Mouse (Mus musculus) liver, embryonic 16.5 days (tissue): Measurements from ENCODE around the gene Prr19. TPM values are rescaled to one million over a fixed set of nuclear protein-coding genes. Genes with fewer than 3 reads are reported as not detected.

Experiments used
- ATAC-seq: fragments of 200-750 bp; cut with Nextera tagmentation; 2 replicates; pipeline ENCODE4 v1.8.0; 2017; ENCODE audit warnings: low read depth, mild to moderate bottlenecking, moderate number of reproducible peaks, moderate library complexity
- H3K27ac ChIP-seq: fragments of 300-500 bp; sonication (generic); 2 replicates; pipeline ENCODE4 v1.5.1; 2014; ENCODE audit warnings: mild to moderate bottlenecking, low read length
- H3K27me3 ChIP-seq: fragments of 300-500 bp; sonication (generic); 2 replicates; pipeline ENCODE4 v1.6.1; 2014; ENCODE audit warnings: low read depth, low read length, mixed read lengths; ENCODE audit not compliant: control insufficient read depth, insufficient read depth
- H3K36me3 ChIP-seq: fragments of 300-500 bp; sonication (generic); 2 replicates; pipeline ENCODE4 v1.6.1; 2014; ENCODE audit warnings: mild to moderate bottlenecking; ENCODE audit not compliant: control insufficient read depth, insufficient read depth
- H3K4me1 ChIP-seq: fragments of 300-500 bp; sonication (generic); 2 replicates; pipeline ENCODE4 v1.6.1; 2014; ENCODE audit warnings: low read depth, low read length, mixed read lengths; ENCODE audit not compliant: control insufficient read depth
- H3K4me2 ChIP-seq: fragments of 300-500 bp; sonication (generic); 2 replicates; pipeline ENCODE4 v1.6.1; 2014; ENCODE audit warnings: low read depth, low read length, mixed read lengths
- H3K4me3 ChIP-seq: fragments of 300-500 bp; sonication (generic); 2 replicates; pipeline ENCODE4 v1.5.1; 2014; ENCODE audit warnings: low read depth, mild to moderate bottlenecking, low read length
- H3K9ac ChIP-seq: fragments of 300-500 bp; sonication (generic); 2 replicates; pipeline ENCODE4 v1.6.1; 2014; ENCODE audit warnings: low read depth, low read length
- H3K9me3 ChIP-seq: fragments of 300-500 bp; sonication (generic); replicated peaks from 2 replicates; pipeline ENCODE4 v1.6.1; 2016; ENCODE audit warnings: low read length; ENCODE audit not compliant: control insufficient read depth
- WGBS: fragments of 180-500 bp; shearing (Covaris S2); extraction: QIAGEN DNeasy Blood & Tissue Kit; methylation state at CpG from one replicate; pipeline ENCODE4 v1.1.7; 2014; ENCODE audit not compliant: insufficient replicate concordance; 5-methylcytosine and 5-hydroxymethylcytosine counted together
- polyA plus RNA-seq: library from polyadenylated mRNA; unstranded; fragments of >200 nt; fragmentation: Nextera tagmentation; extraction: Ambion mirVana; gene quantifications from 2 replicates; pipeline ENCODE4 v1.2.1, GENCODE M21; 2015

Prr19 gene
- polyA plus RNA-seq, 1 experiment from 2014 or later = not detected

DNA sequence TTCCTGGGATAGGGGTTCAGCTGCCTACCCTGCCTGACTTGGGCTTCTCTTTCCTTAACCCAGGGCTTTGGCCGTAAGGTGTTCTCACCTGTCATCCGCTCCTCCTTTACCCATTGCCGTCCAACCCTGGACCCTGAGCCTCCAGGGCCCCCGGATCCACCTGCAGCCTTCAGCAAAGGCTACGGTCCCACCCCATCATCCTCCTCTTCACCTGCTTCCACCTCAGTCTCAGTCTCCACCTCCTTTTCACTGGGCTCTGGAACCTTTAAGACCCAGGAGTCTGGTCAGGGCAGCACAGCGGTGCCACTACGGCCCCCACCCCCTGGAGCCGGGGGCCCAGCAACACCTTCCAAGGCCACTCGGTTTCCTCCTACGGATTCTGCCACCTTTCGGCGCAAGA lies 13.2 kb upstream of the Prr19 start:
- no peaks in the 10 kb centered on the region for H3K27me3 ChIP-seq
- whole genome bisulfite sequencing = 92% methylated on average over 12 of the region's 12 CpGs
- no peak overlapping the region for H3K27ac ChIP-seq
- no peak overlapping the region for H3K4me2 ChIP-seq
- H3K9me3 ChIP-seq = no peaks in the 10 kb centered on the region
- no peak overlapping the region for H3K9ac ChIP-seq
- peaks cover 79% of the 10 kb centered on the region for H3K36me3 ChIP-seq
- H3K4me3 ChIP-seq = no peak overlapping the region
- ATAC-seq = no peak
- H3K4me1 ChIP-seq = peaks cover 14% of the 10 kb centered on the region

DNA sequence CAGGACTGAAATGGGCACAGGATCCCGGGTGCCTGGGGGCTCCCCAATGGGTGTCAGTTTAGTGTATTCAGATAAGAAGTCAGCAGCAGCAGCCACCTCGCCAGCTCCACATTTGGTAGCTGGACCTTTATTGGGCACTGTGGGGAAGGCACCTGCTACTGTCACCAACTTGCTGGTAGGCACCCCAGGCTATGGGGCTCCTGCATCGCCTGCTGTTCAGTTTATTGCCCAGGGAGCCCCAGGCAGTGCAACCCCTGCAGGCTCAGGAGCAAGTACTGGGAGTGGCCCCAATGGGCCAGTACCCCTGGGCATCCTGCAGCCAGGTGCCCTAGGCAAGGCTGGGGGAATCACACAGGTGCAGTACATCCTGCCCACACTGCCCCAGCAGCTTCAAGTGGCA lies 12.5 kb upstream of the Prr19 start:
- peaks cover 83% of the 10 kb centered on the region for H3K36me3 ChIP-seq
- no peak overlapping the region for H3K9ac ChIP-seq
- H3K4me3 ChIP-seq = no peak overlapping the region
- H3K9me3 ChIP-seq = no peaks in the 10 kb centered on the region
- no peak for ATAC-seq
- no peak overlapping the region for H3K4me2 ChIP-seq
- no peaks in the 10 kb centered on the region for H3K27me3 ChIP-seq
- no peak overlapping the region for H3K27ac ChIP-seq
- WGBS = 72% methylated on average over 3 of the region's 3 CpGs
- H3K4me1 ChIP-seq = peaks cover 7% of the 10 kb centered on the region

DNA sequence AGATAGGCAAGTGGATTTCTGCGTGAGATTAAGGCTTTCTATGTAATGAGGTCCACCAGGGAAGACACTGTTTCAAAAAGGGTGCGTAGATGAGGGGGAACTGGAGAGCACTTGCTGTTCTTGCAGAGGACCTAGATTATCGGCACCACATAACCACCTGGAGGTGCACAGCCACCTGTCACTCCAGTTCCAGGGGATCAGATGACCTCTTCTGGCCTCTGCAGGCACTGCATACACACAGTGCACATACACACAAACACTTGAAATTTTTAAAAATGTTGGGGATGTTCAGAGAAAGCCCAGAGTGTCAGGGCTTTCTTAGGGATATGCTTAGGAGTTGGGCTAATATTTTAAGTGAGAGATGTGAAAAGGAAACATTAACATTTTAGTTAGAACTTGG lies 11.3 kb upstream of the Prr19 start:
- Histone ChIP-seq H3K4me1 (no peaks in the 10 kb centered on the region), H3K9ac (no peak overlapping the region), H3K9me3 (no peaks in the 10 kb centered on the region), H3K36me3 (peaks cover 87% of the 10 kb centered on the region), H3K27ac (no peak overlapping the region), H3K4me2 (no peak overlapping the region), H3K27me3 (no peaks in the 10 kb centered on the region), H3K4me3 (no peak overlapping the region)
- no peak for ATAC-seq
- 88% methylated on average over 3 of the region's 3 CpGs for WGBS

DNA sequence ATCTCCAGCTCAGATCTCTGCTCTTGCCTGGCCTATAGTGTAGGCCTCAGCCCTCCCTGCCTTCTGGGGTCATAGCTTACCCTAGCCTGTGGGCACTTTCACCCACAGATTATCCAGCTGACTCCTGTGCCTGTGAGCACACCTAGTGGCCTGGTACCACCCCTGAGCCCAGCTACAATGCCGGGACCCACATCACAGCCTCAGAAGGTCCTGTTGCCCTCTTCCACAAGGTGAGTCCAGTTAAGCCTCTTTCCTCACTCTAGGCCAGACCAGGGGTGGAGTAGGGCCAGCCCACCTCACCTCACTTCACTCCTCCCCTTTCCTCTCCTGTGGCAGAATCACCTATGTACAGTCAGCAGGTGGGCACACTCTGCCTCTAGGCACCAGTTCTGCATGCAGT lies 10.7 kb upstream of the Prr19 start:
- Histone ChIP-seq H3K27ac (no peak overlapping the region), H3K4me1 (no peaks in the 10 kb centered on the region), H3K9ac (no peak overlapping the region), H3K4me3 (no peak overlapping the region), H3K4me2 (no peak overlapping the region), H3K9me3 (no peaks in the 10 kb centered on the region), H3K36me3 (peaks cover 83% of the 10 kb centered on the region), H3K27me3 (no peaks in the 10 kb centered on the region)
- no peak for ATAC-seq
- WGBS = 88% methylated on average over 1 of the region's 1 CpGs

DNA sequence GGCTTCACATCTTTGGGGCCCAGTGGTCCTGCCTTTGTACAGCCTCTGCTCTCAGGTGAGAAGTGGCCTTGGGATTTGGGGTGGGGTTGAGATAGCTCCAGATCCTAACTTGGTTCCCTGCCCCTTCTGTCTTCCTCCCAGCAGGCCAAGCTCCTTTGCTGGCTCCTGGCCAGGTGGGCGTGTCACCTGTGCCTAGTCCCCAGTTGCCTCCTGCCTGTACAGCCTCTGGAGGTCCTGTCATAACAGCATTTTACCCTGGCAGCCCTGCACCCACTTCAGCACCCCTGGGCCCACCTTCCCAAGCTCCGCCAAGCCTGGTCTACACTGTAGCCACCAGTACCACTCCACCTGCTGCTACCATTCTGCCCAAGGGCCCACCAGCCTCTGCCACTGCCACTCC lies 10.3 kb upstream of the Prr19 start:
- ATAC-seq = no peak
- Histone ChIP-seq H3K4me3 (no peak overlapping the region), H3K27ac (no peak overlapping the region), H3K4me2 (no peak overlapping the region), H3K9me3 (no peaks in the 10 kb centered on the region), H3K4me1 (no peaks in the 10 kb centered on the region), H3K36me3 (peaks cover 78% of the 10 kb centered on the region), H3K9ac (no peak overlapping the region), H3K27me3 (no peaks in the 10 kb centered on the region)
- 66% methylated on average over 2 of the region's 2 CpGs for WGBS

DNA sequence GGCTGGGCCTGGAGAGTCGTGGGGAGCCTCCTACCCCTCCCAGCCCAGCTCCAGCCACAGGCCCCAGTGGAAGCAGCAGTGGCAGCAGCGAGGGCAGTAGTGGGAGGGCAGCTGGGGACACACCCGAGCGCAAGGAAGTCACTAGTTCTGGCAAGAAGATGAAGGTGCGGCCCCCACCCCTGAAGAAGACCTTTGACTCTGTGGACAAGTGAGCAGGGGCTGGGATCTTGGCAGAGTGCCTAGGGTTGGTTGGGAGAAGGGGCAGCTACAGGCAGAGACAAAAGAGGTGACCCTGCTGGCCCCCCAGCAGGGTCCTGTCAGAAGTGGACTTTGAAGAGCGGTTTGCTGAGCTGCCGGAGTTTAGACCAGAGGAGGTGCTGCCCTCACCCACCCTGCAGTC lies 9.1 kb upstream of the Prr19 start:
- no peaks in the 10 kb centered on the region for H3K9me3 ChIP-seq
- ATAC-seq = no peak
- H3K4me1 ChIP-seq = peaks cover 8% of the 10 kb centered on the region
- H3K27me3 ChIP-seq = no peaks in the 10 kb centered on the region
- H3K36me3 ChIP-seq = peaks cover 66% of the 10 kb centered on the region
- H3K27ac ChIP-seq = no peak overlapping the region
- no peak overlapping the region for H3K9ac ChIP-seq
- 66% methylated on average over 7 of the region's 7 CpGs for WGBS
- no peak overlapping the region for H3K4me2 ChIP-seq
- H3K4me3 ChIP-seq = no peak overlapping the region

DNA sequence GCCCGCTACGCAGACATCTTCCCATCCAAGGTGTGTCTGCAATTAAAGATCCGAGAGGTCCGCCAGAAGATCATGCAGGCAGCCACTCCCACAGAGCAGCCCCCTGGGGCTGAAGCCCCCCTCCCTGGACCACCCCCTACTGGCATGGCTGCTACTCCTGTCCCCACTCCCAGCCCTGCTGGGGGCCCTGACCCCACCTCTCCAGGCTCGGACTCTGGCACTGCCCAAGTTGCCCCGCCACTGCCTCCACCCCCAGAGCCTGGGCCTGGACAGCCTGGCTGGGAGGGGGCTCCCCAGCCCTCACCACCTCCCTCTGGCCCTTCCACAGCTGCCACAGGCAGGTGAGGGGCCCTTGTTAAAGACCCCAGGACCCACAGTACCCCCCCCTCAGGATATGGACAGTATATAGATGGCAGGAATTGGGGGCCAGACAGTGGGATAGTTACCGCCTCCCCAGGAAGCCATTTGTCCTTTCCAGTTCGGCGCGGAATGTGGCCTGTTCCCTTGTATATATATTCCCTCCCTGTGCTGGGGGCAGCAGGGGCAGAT lies 7.9 kb upstream of the Prr19 start:
- Histone ChIP-seq H3K36me3 (peaks cover 55% of the 10 kb centered on the region), H3K4me2 (no peak overlapping the region), H3K4me3 (no peak overlapping the region), H3K9me3 (no peaks in the 10 kb centered on the region), H3K4me1 (peaks cover 19% of the 10 kb centered on the region), H3K27me3 (no peaks in the 10 kb centered on the region), H3K27ac (no peak overlapping the region), H3K9ac (no peak overlapping the region)
- ATAC-seq = no peak
- 92% methylated on average over 10 of the region's 10 CpGs for WGBS

DNA sequence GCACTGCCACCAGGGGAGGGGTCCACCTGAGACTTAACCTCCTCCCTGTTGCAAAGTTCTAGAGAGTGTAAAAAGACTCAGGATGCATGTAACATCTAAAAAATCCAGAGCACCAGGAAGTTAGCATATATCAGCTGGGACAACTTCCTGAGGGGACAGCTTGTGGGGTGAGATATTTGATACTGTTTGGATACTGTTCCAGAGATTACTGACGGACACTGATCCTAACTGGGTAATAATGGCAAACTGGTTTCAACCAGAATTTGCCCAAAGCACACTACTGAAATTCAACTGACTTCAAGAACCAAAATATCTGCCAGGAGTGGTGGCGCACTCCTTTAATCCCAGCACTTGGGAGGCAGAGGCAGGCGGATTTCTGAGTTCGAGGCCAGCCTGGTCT lies 6.7 kb upstream of the Prr19 start:
- WGBS = 78% methylated on average over 4 of the region's 4 CpGs
- Histone ChIP-seq H3K4me3 (no peak overlapping the region), H3K4me2 (no peak overlapping the region), H3K27ac (no peak overlapping the region), H3K9me3 (no peaks in the 10 kb centered on the region), H3K27me3 (no peaks in the 10 kb centered on the region), H3K36me3 (peaks cover 42% of the 10 kb centered on the region), H3K4me1 (peaks cover 19% of the 10 kb centered on the region), H3K9ac (no peak overlapping the region)
- no peak for ATAC-seq

DNA sequence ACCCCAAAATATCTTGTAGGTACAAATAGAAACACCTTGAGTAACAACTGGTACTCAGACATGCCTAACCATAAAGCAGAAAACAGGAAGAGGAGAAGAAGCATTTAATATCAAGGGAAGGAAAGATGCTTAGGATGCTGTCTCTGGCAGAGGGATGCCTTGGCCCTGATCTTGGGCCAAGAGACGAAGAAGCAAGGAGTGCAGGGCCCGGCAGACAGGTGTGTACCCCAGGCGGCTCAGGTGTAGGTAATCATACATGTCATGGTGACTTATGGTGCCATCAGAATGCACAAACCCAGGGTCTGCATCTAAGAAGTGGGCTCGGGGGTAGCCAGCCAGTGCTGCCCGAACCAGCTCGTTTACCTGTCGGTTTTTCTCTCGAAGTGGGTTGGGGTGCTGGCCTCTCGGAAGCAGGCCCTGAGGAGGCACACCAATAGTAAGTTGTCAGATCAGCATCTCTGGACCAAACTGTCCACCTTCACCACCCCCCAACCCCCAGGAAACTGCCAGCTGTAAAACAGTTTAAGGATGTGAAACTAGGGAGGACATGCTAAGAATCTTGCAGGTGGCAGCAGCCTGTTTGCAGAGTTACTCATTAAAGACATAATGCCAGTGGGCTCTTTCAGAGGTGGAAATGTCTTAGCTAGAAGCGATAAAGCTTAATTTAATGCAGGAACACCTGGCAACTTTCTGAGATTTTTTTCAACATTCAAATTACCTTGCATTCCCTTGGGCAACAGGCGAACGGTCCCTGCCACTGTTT lies 6.1 kb upstream of the Prr19 start:
- no peak for ATAC-seq
- Histone ChIP-seq H3K9ac (no peak overlapping the region), H3K27me3 (no peaks in the 10 kb centered on the region), H3K4me2 (no peak overlapping the region), H3K36me3 (peaks cover 36% of the 10 kb centered on the region), H3K9me3 (no peaks in the 10 kb centered on the region), H3K27ac (no peak overlapping the region), H3K4me3 (no peak overlapping the region), H3K4me1 (peaks cover 19% of the 10 kb centered on the region)
- 78% methylated on average over 12 of the region's 12 CpGs for WGBS
